Mouse (Mus musculus) right cerebral cortex, adult 2 months (tissue): Measurements from ENCODE around the gene Srgap2.

Source experiments
- DNase-seq, 2 experiments: peaks; one replicate each; pipeline ENCODE4 v3.0.0; 2021 to 2022; ENCODE audit warnings: low spot score in 2 of 2

The Srgap2 gene

DNA sequence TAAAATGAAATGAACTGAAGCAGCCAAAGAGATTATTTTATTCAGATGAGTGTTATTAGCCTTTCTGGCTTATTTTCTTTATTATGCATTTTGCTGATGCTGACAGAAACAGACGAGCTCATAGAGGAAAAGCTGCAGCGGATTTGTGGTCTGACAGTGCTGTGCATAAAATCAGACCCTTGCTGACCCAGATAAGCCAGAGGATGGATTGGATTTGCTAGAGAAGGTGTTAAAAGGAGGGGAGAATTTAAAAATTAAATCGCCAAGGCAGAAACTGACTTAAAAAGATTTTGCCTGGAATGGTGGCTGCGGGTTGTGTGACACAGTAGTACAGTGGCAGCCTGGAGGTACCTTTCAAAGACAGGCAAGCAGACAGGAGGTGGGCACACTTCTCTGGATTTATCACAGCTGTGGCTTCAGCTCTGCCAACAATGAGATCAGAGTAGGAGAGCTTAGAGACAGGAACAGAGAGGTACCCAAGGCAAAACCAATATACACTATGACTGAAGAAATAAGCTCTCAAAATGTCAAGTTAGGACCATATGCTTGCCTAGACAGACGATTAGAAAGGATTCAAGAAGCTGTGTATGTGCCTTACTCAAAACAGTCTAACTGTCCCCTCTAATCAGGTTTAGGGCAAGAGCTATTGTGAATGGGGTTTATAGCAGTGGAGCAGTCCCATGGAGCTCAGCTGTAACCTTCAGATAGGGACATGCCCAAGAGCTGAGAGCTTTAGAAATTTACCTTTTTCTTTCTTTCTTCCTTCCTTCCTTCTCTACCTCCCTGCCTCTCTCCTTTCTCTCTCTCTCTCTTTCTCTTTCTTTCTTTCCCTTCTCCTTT, 109.1 kb downstream of the Srgap2 start:
- peak in 1 of 2 experiments; percentile 29 for DNase-seq

DNA sequence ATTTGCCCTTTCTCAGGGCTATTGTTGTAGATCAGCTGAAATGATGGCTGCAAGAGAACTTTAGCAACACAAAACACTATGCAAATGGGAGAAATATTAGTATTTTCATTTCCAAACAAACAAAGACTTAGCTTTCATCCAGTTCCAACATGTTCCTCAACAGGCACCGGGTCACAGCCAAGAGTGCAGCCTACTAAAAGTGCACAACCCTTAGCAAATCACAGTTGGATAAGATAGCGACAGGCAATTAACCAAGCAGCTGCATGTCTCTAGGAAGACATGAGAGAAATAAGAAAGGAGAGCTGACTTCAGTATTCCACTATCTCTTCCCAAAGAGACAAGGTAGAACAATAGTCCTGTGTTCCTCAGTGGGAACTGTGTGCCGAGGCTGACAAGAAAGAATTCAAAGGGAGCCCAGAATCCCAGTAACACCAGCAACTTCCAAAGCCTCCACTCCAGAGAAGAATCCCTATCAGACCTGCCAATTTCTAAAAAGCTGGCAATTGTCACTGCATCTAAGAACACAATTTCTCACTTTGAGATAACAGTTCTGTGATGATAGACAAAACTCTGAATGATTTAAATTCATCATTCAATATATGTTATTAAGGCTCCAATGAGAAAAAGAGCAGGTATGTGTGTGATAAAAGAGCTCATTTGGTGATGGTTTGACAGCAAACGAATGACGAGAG, 109.9 kb downstream of the Srgap2 start:
- DNase-seq: no peak

DNA sequence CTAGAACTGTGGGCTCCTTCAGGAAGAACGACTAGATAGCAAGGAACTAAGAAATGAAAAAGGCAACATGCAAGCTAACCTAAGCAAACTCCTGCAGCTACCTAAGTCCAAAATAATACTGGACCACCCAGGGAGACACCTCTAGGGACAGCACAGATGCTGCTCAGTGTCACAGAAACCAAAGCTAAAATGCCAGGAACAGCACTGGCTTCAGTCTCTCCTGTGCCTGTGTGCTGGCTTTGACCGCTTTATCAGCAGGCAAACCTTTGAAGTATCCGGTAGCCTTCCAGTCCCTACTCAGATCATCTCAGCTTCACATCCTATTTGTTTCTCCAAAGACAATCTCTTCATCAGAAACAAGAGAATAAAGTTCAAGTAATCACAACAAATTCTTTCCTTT, 123.6 kb downstream of the Srgap2 start:
- no peak for DNase-seq

DNA sequence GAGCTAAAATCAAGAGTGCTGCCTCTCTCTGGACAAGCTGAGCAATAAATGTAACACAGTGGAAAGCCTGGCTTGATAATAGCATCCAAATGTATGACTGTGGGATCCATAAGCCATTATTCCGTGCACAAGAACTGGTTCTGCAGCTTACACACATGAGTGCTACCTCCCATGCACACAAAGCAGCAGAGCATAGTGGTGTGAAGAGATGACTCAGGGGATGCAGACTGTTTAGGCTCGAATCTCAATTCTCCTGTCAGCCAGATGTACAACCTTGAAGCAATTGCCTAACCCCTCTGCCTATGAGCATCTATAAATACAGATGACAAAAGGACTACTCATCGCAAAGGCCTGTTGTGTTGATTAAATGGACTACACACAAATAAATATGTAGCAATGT, 126.3 kb downstream of the Srgap2 start:
- no peak for DNase-seq

DNA sequence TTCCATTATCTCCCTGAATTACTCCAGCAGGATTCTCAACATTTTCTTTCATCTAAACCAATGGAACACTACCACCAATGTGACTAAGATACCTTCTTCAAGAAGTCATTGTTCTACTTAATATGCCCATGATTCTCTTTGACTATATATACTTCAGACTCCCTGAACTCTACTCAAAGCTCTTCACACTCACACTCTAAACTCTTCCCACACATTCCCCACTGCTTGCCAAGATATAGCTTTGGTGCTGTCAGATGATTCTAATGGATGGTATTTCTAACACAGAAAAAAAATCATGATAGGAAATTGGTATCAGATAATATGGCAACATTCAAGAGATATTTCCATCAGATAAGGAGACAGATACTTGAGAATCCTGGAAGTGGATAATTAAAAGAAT, 129.0 kb downstream of the Srgap2 start:
- DNase-seq: no peak

DNA sequence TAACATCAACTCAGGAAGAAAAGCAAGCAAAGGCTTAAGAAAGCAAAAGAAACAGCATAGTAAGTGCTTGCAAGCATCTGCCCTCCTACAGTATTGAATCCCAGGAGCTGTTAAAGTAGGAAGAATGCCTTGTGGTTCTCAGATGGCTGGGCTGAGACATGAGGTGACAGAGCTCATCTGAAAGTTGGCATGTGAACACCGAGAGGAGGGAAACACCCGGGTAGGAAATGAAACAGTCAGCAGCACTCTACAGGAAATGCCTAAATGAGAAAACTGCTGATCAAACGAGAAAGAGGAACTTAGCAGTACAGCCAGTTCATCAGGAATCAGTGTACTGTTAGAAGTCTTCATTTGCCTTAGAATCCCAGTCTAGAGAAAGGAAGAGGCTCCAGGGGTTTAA, 142.7 kb downstream of the Srgap2 start:
- DNase-seq: no peak

DNA sequence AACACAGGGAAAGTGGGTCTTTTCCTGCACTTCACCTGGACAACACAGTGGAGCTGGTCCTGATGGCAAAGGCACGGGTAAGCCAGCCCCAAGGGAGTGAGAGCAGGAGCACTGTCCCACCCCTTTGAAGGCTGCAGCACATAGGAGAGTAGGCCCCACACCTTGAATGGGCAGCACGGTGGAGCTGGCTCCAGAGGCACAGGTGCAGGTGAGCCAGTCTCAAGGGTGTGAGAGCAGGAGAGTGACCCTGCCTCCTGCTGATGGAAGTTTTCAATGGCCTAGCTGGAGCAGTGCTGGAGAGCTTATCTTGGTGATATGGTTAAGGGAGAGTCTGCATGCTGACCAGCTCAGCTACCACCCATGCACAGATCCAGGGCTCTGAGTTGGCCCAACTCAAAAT, 145.0 kb downstream of the Srgap2 start:
- DNase-seq: no peak

DNA sequence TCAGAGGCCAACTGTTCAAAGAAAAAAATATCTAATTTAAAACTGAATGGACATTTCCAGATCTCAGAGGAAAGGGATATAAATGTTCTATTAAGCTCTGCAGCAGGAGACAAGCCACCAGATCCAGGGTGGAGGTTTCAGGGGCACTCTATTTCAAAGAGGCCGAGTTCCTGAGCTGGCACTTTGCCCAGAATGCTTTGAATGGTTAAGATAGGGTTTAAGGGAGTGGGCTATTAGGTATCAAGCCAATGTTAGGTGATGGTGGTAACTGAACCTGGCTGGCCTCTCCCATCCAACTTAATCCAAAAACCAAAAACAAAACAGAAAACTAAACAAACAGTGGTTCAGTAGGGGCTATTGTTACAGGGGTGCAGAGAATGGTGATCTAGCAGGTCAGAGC, 146.9 kb downstream of the Srgap2 start:
- DNase-seq: no peak

DNA sequence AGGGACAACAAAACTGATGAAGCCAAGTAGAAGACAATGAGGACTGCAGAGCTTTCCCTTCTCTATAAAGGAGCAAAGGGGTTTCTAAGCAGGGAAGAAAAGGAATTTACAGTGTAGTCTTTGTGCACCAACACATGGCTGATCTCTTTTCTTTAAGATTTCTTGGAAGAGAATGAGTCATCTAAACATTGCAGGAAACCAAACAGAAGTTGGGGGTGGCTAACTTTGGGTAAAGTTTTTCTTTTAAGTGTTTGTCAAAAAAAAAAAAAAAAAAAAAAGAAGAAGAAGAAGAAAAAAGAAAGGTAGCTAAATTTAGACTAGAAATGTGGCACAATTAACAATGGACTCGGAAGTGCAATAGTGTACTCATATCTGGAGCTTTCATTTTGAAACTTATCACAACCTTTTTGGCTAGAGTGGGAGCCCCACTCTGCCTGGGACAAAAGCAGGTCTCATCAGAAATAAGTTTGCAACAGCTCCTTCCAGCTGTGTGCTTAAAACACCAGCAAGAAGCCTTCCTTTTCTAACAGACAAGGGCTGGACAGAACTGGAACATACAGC, 148.2 kb downstream of the Srgap2 start:
- DNase-seq: no peak

DNA sequence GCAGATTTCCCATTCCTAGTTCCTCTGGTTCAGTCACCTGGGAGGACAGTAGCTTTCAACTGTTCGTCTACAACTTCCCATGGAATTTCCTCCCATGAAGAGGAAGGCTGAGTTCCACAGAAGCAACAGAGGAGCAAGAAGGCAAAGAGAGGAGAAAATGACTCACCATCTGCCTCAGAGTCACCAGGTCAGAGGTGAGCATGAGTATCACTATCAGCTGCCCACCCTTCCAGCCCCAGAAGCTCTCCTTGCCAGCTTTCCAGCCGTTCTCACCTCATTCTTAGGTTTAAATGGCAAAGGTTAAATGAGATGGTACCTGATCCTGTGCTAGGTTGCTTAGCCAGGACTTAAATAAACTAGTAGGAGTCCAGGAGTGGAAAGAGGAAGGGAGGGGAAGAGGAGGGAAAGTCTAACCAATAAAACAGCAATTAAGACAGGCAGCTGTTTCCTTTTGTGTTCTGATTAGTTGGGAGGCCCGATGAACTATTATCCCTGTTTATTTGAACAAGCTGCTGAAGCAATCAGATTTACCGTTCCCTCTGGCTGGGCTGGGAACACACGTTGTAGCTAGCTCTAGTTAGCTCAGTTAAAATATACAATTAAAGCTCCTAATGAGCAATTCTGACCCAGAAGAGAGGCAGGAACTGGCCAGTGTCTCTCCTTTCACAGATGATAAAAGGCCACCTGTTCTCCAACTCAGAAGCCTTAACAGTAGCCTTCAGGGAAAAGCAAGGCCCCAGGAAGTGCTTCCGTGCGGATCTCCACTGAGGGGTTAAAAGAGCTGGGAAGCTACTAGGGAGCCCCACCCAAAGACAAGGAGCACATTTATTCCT, 148.9 kb downstream of the Srgap2 start:
- no peak for DNase-seq

DNA sequence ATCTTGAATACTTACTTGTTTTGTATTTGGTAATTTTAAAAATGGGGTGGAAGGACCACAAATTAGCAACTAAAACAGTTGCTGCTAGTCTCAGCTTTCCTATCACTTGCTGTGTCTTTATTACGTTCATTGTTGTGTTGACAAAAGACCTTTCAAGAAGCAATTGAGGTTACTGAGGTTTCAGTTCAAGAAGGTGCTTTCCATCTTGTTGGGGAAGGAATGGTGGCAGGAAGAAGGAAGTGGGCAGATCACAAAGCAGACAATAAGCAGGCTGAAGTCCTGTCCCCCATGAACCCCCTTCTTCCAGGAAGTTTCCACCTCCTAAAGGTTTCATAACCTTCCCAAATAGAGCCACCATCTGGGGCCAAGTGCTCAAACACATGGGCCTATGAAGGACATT, 161.3 kb downstream of the Srgap2 start:
- DNase-seq: no peak

DNA sequence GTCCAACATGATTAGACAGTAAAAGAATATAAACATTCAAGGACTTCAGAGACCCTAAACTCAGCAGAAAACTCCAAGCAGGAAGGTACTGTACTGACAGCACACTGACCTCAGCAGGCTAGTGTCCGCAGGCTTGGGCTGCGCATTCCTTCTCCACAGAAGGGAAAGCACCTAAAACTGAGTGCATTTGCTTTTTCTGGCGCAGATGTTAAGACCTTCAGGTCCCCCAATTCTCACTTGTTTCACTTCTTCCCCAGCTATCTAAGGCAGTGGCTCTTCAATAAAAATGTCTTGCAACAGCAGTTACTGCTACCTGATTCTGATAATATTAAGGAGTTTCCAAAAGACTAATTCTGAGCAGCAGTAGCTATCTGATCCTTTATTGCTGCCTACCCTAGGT, 162.7 kb downstream of the Srgap2 start:
- DNase-seq: no peak

DNA sequence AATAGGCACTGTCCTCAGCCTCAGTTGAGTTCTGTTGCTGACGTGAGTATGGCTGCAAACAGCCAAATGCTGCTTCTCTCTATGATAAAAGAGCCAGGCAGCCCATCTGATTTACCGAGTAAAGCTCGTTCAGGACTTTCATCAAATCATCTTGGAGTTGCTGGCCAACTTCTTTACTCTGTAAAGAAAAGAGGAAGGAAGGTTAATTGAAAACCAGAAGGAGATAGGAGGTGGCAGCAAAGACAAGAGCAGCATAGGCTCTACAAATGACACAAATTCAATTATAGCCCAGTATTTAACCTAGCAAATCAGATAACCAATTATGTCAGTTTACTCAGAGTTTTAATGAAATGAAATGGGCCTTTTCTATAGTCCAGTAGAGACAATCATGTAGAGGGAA, 163.3 kb downstream of the Srgap2 start:
- DNase-seq: no peak

DNA sequence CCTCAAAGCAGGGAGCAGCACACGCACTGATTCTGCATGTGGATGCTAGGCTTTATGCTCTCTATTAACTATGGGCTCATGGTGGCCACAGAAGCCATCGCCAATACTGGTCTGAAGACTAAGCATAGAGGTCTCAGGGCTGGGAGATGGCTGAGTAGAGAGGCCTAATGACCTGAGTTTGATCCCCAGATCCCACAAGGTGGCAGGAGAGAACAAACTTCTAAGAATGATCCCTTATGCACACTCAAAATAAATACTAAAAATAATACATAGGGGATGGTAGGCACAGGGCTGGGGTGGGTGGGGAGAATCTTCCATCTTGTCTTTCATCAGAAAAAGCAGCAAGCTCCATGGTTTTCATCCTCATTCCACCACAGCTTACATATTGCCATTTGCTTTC, 165.1 kb downstream of the Srgap2 start:
- DNase-seq: no peak

DNA sequence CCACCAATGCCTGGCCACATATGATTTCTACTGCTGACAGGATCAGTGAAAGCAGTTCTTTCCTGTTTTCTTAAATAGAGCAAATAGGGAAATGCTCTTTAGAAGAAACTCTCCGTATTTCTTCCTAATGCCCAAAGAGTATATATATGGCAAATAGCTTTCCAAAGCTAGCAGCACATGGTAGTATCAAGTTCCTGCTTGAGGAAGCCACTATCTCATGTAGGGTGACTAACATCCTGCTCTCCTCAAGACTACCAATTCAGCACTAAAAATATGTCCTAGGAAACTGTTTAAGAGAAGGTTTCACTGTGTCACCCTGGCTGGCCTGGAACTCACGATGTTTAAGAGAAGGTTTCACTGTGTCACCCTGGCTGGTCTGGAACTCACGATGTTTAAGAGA, 166.4 kb downstream of the Srgap2 start:
- DNase-seq: no peak

DNA sequence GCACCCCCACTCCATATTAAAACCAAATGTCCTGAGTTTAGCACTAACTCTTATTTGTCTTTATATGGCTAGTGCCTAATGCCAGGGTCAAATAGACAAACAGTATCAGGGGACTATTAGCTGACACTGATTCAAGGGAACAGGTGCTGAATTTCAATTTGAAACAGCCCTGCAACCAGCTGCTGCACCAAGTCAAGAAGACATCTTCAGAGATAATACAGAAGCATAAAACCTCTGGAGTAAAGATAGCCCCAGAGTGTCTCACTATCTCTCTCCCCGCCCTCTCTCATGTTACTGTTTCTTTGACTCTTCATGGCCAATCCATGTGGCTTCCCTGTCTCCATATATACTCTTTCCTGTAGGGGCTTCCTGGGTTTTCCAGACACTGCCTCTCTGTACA, 167.5 kb downstream of the Srgap2 start:
- no peak for DNase-seq

DNA sequence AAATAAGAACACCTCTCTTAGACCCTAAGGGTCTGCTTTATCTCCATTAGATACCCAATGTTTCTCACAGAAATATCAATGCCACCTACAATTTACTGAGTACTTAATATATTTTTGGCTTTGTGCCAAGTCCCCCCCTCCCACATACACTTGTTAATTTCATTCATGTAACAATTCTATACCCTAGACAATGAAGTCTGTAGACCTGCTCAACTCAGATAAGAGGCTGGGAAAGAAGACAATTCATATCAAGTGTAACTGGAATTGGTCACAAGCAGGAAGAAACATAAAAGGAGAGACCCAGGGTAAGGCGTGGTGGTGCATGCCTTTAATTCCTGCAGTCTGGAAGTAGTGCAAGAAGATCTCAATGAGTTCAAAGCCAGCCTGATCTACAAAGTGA, 169.9 kb downstream of the Srgap2 start:
- no peak for DNase-seq

DNA sequence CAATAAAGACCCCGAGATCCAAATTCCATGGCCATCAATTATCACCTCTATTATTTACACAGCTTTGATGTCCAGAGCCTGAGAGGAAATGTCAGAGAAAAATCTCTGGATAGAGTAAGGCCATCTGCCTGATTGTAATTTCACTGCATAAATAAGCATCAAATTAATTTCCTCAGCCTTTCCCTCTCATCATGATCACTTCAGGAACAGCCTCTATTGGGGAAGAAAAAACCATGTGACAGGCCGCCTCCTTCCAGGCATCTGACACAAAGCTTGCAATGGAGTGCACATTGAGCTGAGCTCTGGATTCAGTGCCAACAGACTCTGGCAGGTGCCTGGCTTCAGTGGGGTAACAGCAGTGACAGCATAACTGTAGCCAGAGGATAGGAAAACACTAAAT, 175.7 kb downstream of the Srgap2 start:
- DNase-seq: peak; percentile 33 to 54

DNA sequence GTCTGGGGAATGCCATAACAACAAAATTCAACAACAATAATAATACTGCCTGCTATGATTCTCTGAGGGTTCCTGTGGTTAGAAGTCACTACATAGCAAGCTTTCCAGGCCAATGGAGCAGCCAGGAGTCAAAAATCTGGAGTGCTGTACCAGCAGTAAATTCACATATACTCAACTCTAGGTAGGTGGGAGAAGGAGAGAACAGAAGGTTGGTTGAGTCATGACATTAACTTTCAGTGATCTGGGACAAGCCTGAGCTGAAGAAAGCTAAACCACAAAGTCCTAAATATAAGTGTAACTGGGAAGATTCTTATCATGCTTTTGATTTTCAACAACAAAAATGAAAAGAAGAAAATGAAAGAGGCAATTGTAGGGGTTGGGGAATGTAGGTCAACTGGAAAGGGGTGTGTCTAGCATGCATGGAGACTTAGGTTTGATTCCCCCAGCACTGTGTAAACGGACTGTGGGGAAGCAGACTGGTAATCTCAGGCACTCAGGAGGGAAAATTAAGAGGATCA, 177.1 kb downstream of the Srgap2 start:
- no peak for DNase-seq

DNA sequence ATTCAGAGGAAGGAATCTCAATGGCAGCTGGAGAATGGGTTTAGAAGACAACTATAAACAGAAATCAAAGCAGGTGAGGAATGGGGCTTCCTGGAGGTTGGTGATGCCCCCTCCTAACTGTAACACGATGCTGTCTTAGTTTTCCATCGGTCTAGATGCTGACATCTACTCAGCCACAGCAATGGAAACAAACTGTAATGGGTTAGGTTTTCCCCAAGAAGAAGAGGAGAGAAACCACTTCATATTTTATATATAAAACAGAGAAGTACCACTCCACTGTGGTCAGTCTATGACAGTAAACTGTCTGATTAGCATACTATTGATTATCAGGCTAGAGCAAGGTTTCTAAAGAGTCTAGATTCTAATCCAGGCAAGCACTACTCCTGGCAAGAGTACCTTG, 179.4 kb downstream of the Srgap2 start:
- no peak for DNase-seq

DNA sequence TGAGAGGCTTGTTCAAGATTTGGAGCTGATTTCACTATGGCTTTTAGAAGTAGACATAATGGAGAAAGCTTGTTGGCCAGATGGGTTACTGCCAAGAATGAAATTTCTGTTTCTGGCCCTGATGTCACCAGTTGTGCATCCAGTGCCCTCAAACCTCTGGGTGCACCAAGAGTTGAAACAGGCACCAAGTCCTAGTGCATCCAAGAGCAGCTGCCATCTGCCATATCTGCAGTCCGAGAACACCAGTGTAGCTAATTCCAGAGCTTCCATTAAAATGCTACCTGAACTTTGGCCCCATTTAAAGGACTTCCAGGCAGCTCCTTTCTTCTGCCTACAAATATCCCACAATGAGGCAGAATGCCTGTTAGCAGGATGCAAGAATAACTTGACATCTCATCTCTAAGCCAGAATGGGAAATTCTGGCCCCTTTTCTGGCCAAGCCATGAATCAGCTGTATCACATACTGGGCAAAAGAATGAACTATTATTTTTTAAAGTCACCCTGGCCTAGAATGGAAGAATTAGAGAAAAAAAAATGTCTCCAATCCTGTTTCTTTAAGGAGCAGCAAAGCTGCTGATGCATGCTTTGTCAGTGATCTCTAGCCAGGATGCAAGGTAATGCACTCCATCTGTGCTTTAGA, 180.1 kb downstream of the Srgap2 start:
- DNase-seq: no peak
